Mouse (Mus musculus): ENCODE data around the gene Trat1.

DNA sequence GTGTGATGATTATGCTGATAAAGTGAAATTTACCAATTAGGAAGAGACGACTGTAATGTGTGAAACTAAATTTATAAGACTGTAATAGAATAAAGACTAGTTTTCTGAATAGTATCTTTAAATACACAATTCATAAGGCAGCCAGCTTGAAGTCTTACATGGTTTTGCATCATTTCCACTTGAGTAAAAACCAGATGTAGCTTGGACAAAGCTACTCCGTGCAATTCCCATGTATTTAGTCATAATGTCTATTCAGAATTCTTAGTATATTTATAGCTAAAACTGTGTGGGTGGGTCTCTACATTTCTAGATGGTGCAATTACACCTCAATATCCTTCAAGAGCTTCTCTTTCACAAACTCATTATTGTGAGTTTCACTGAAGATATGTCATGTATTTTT is 33.4 kb downstream of the Trat1 start:
- no peak for TF ChIP-seq POLR2A (IDR thresholded peaks at IDR 0.05; ENCODE audit: low read depth, low read length)
- TF ChIP-seq CTCF (IDR thresholded peaks at IDR 0.05; ENCODE audit: borderline replicate concordance, insufficient read depth, low read length) = no peak
